Comparison of ENCODE assay signal across 21 mouse cellular contexts in the genomic region with DNA sequence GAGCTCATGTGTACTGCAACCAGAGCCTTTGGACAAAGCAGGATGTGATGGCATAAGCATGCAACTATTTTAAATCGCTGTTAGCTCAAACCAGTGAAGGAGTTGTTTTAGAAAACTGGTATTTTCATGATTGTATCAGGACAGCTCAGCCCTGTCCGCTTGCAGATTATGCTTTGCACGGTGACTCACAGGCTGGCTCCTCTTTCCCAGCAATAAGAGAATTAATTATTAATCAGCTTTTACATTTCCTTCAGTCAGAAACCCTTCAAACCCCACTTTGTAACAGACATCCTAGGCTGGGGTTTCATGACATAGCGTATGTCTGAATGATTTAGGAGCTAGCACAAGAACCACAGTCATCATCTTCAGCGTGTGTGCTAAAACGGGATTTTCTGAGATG. TPM values are rescaled to one million over a fixed set of nuclear protein-coding genes. Genes with fewer than 3 reads are reported as not detected.
DNase-seq lines count a peak whose midpoint lies in the region; ATAC-seq and TF ChIP-seq lines count a peak whose summit lies in the region.
"Had no signal": no experiment of that assay in that cellular context is flagged by ENCODE, and none has a peak within 500 bp of the region (broad histone marks: within the 10 kb centered on the region; RNA-seq: fewer than 3 reads in every experiment).

No protein-coding gene starts in this region.

- H3K4me3 ChIP-seq in kidney, embryonic 15.5 days (replicated peaks), result no peak overlapping the region
- no peak overlapping the region for H3K4me3 ChIP-seq in midbrain, postnatal 0 days (ENCODE audit: low read depth, low read length)
- H3K4me3 ChIP-seq in midbrain, embryonic 13.5 days (replicated peaks), result no peak overlapping the region
- no peak overlapping the region for H3K4me3 ChIP-seq in intestine, embryonic 15.5 days (replicated peaks)
- no peak overlapping the region for H3K4me3 ChIP-seq in stomach, postnatal 0 days (ENCODE audit: low read depth, low read length)
- H3K4me3 ChIP-seq: embryonic facial prominence, embryonic 15.5 days; erythroblast, embryonic 14.5 days; forebrain, embryonic 10.5 days; gastrocnemius, adult 2 months; heart, embryonic 13.5 days; hindbrain, embryonic 12.5 days had no signal

- H3K9ac ChIP-seq in kidney, embryonic 15.5 days, result no peak overlapping the region
- no peak overlapping the region for H3K9ac ChIP-seq in midbrain, postnatal 0 days (replicated peaks; ENCODE audit: low read length, poor library complexity, severe bottlenecking)
- no peak overlapping the region for H3K9ac ChIP-seq in midbrain, embryonic 13.5 days (replicated peaks)
- no peak overlapping the region for H3K9ac ChIP-seq in intestine, embryonic 15.5 days
- no peak overlapping the region for H3K9ac ChIP-seq in stomach, postnatal 0 days (ENCODE audit: low read length)
- H3K9ac ChIP-seq: embryonic facial prominence, embryonic 15.5 days; heart, embryonic 13.5 days; hindbrain, embryonic 12.5 days had no signal

- no peak for TF ChIP-seq CTCF in midbrain, postnatal 0 days (IDR thresholded peaks at IDR 0.05)
- no peak for TF ChIP-seq CTCF in stomach, postnatal 0 days (IDR thresholded peaks at IDR 0.05; ENCODE audit: low read depth)

- H3K36me3 ChIP-seq in kidney, embryonic 15.5 days, result peaks cover 12% of the 10 kb centered on the region
- H3K36me3 ChIP-seq in midbrain, postnatal 0 days (ENCODE audit: insufficient read depth, low read length), result peaks cover 3% of the 10 kb centered on the region; the same call in 1 of the 2 replicates
- peaks cover 9% of the 10 kb centered on the region; the same call in 1 of the 2 replicates for H3K36me3 ChIP-seq in midbrain, embryonic 13.5 days
- no peaks in the 10 kb centered on the region for H3K36me3 ChIP-seq in intestine, embryonic 15.5 days
- H3K36me3 ChIP-seq in stomach, postnatal 0 days (ENCODE audit: control insufficient read depth, insufficient read depth, low read length), result no peaks in the 10 kb centered on the region
- H3K36me3 ChIP-seq: embryonic facial prominence, embryonic 15.5 days; forebrain, embryonic 10.5 days had no signal

- ATAC-seq in kidney, embryonic 15.5 days (replicated peaks; ENCODE audit: low FRiP score), result peak; percentile 66; the same call in 1 of the 2 replicates
- ATAC-seq in midbrain, postnatal 0 days (ENCODE audit: low FRiP score), result 0 out of 2 replicates have a peak, but pooled peaks have one; percentile 16
- ATAC-seq in midbrain, embryonic 13.5 days, result no peak
- ATAC-seq in intestine, embryonic 15.5 days, result peak; percentile 90
- peak; percentile 38; the same call in 1 of the 2 replicates for ATAC-seq in stomach, postnatal 0 days (ENCODE audit: low FRiP score, low TSS enrichment)
- ATAC-seq: forebrain, embryonic 14.5 days had no signal

- H3K4me1 ChIP-seq in kidney, embryonic 15.5 days, result no peaks in the 10 kb centered on the region
- no peaks in the 10 kb centered on the region for H3K4me1 ChIP-seq in midbrain, postnatal 0 days (ENCODE audit: insufficient read depth, low read length)
- H3K4me1 ChIP-seq in midbrain, embryonic 13.5 days (replicated peaks), result no peaks in the 10 kb centered on the region
- H3K4me1 ChIP-seq in intestine, embryonic 15.5 days (replicated peaks), result 0 out of 2 replicates have a peak, but pooled peaks cover 2% of the 10 kb centered on the region
- no peaks in the 10 kb centered on the region for H3K4me1 ChIP-seq in stomach, postnatal 0 days (replicated peaks; ENCODE audit: control insufficient read depth, insufficient read depth)
- H3K4me1 ChIP-seq: embryonic facial prominence, embryonic 15.5 days; forebrain, embryonic 10.5 days; heart, embryonic 13.5 days; hindbrain, embryonic 12.5 days had no signal

- TF ChIP-seq EP300 in stomach, postnatal 0 days (optimal IDR thresholded peaks at IDR 0.05), result no peak

- H3K27ac ChIP-seq in kidney, embryonic 15.5 days, result peak overlapping the region; percentile 37; the same call in 1 of the 2 replicates
- H3K27ac ChIP-seq in midbrain, postnatal 0 days (ENCODE audit: low read depth, low read length), result no peak overlapping the region
- H3K27ac ChIP-seq in midbrain, embryonic 13.5 days, result no peak overlapping the region
- H3K27ac ChIP-seq in intestine, embryonic 15.5 days, result no peak overlapping the region
- H3K27ac ChIP-seq in stomach, postnatal 0 days (replicated peaks), result no peak overlapping the region
- H3K27ac ChIP-seq: embryonic facial prominence, embryonic 15.5 days; forebrain, embryonic 10.5 days; gastrocnemius, adult 2 months; heart, embryonic 13.5 days; hindbrain, embryonic 12.5 days had no signal

- H3K4me2 ChIP-seq in kidney, embryonic 15.5 days, result no peak overlapping the region
- H3K4me2 ChIP-seq in midbrain, postnatal 0 days (ENCODE audit: low read depth, low read length, poor library complexity, severe bottlenecking), result no peak overlapping the region
- no peak overlapping the region for H3K4me2 ChIP-seq in midbrain, embryonic 13.5 days (replicated peaks)
- no peak overlapping the region for H3K4me2 ChIP-seq in intestine, embryonic 15.5 days (replicated peaks)
- no peak overlapping the region for H3K4me2 ChIP-seq in stomach, postnatal 0 days (replicated peaks; ENCODE audit: low read depth)
- H3K4me2 ChIP-seq: embryonic facial prominence, embryonic 15.5 days; heart, embryonic 13.5 days; hindbrain, embryonic 12.5 days had no signal

- WGBS in kidney, embryonic 15.5 days, result 75% methylated on average over 6 of the region's 6 CpGs
- WGBS in midbrain, postnatal 0 days, result 79% methylated on average over 6 of the region's 6 CpGs
- 87% methylated on average over 6 of the region's 6 CpGs for WGBS in midbrain, embryonic 13.5 days
- WGBS in intestine, embryonic 15.5 days, result 74% methylated on average over 6 of the region's 6 CpGs
- 64% methylated on average over 6 of the region's 6 CpGs for WGBS in stomach, postnatal 0 days

- H3K27me3 ChIP-seq in kidney, embryonic 15.5 days, result no peaks in the 10 kb centered on the region
- H3K27me3 ChIP-seq in midbrain, postnatal 0 days (ENCODE audit: insufficient read depth, low read length), result no peaks in the 10 kb centered on the region
- no peaks in the 10 kb centered on the region for H3K27me3 ChIP-seq in midbrain, embryonic 13.5 days
- no peaks in the 10 kb centered on the region for H3K27me3 ChIP-seq in intestine, embryonic 15.5 days (replicated peaks)
- no peaks in the 10 kb centered on the region for H3K27me3 ChIP-seq in stomach, postnatal 0 days (ENCODE audit: control insufficient read depth, insufficient read depth, low read length)
- H3K27me3 ChIP-seq: embryonic facial prominence, embryonic 15.5 days; heart, embryonic 13.5 days; hindbrain, embryonic 12.5 days had no signal

- no peak for DNase-seq in kidney, adult 9 months
- no peak for DNase-seq in midbrain, postnatal 0 days (ENCODE audit: low spot score)
- no peak for DNase-seq in stomach, postnatal 0 days (ENCODE audit: low spot score)
- DNase-seq in T-cell, adult 2 months (ENCODE audit: low spot score), result no peak
- DNase-seq: adrenal gland, adult 8-10 months; adrenal gland, postnatal 36 days; cerebellum, adult 2 months; cerebellum, postnatal 14 days; embryo, embryonic 11 days; gastrocnemius, adult 2 months; gastrocnemius, postnatal 25 days; heart, postnatal 4 days had no signal

- no peaks in the 10 kb centered on the region for H3K9me3 ChIP-seq in kidney, embryonic 15.5 days (replicated peaks)
- H3K9me3 ChIP-seq in midbrain, postnatal 0 days (ENCODE audit: low read length), result no peaks in the 10 kb centered on the region
- H3K9me3 ChIP-seq in midbrain, embryonic 13.5 days, result no peaks in the 10 kb centered on the region
- no peaks in the 10 kb centered on the region for H3K9me3 ChIP-seq in intestine, embryonic 15.5 days
- H3K9me3 ChIP-seq in stomach, postnatal 0 days (ENCODE audit: control insufficient read depth, low read length), result no peaks in the 10 kb centered on the region; the same call in 1 of the 2 replicates
- H3K9me3 ChIP-seq: embryonic facial prominence, embryonic 15.5 days; forebrain, embryonic 10.5 days; heart, embryonic 13.5 days; hindbrain, embryonic 12.5 days had no signal

RNA-seq across cellular contexts. Expression of a gene that starts 23.5 kb away (rescaled TPM):
- polyA plus RNA-seq in kidney, embryonic 15.5 days (2015; fragmentation: Nextera tagmentation; extraction: Ambion mirVana), result 4.2 and 5.2 TPM in 2 replicates
- total RNA-seq in midbrain, postnatal 0 days (2014; rRNA removed), result 1.9 and 2.5 TPM in 2 replicates
- 1.7 and 2.0 TPM in 2 replicates for polyA plus RNA-seq in midbrain, postnatal 0 days (2015; fragmentation: Nextera tagmentation; extraction: Ambion mirVana)
- 0.54 and 0.90 TPM in 2 replicates for polyA plus RNA-seq in midbrain, embryonic 13.5 days (2015; fragmentation: Nextera tagmentation; extraction: Ambion mirVana)
- polyA plus RNA-seq in intestine, embryonic 15.5 days (2015; fragmentation: Nextera tagmentation; extraction: Ambion mirVana), result 5.0 and 5.4 TPM in 2 replicates
- 6.3 and 6.4 TPM in 2 replicates for polyA plus RNA-seq in stomach, postnatal 0 days (2015; fragmentation: Nextera tagmentation; extraction: Ambion mirVana)

RNA-seq across cellular contexts. Expression of a gene that starts 35.2 kb away (rescaled TPM):
- polyA plus RNA-seq in kidney, embryonic 15.5 days (2015; fragmentation: Nextera tagmentation; extraction: Ambion mirVana), result 45.1 and 45.2 TPM in 2 replicates
- total RNA-seq in midbrain, postnatal 0 days (2014; rRNA removed), result 31.2 and 35.9 TPM in 2 replicates
- 45.8 and 51.0 TPM in 2 replicates for polyA plus RNA-seq in midbrain, postnatal 0 days (2015; fragmentation: Nextera tagmentation; extraction: Ambion mirVana)
- polyA plus RNA-seq in midbrain, embryonic 13.5 days (2015; fragmentation: Nextera tagmentation; extraction: Ambion mirVana), result 57.2 and 59.7 TPM in 2 replicates
- polyA plus RNA-seq in intestine, embryonic 15.5 days (2015; fragmentation: Nextera tagmentation; extraction: Ambion mirVana), result 32.9 and 38.2 TPM in 2 replicates
- polyA plus RNA-seq in stomach, postnatal 0 days (2015; fragmentation: Nextera tagmentation; extraction: Ambion mirVana), result 26.7 and 27.3 TPM in 2 replicates
